Mouse (Mus musculus): ENCODE data around the gene Hoxd9.

- TF ChIP-seq GATA1 (IDR thresholded peaks at IDR 0.05; ENCODE audit: low read length) (no peak), TAL1 (IDR thresholded peaks at IDR 0.05; ENCODE audit: low read length) (no peak)
Observed at GRCm38 (mm10) chr2:74687698-74688555, 9.6 kb upstream of the Hoxd9 start.
